Mouse (Mus musculus) ES-Bruce4 (cell line): ENCODE measurements around the gene Mprip.

Experiments
- CTCF ChIP-seq: IDR thresholded peaks from one replicate; pipeline ENCODE4 v1.8.1; 2011; ENCODE audit warnings: low read depth, low read length
- EP300 ChIP-seq: IDR thresholded peaks from 2 replicates; pipeline ENCODE4 v1.6.1; 2011; ENCODE audit warnings: low read depth, low read length; ENCODE audit not compliant: insufficient read depth

- TF ChIP-seq CTCF (no peak), EP300 (no peak)
Observed at GRCm38 (mm10) chr11:59770753-59771152, 109.6 kb downstream of the Mprip start.
